Mouse (Mus musculus) frontal cortex, adult (tissue): ENCODE data around the gene Cox4i2.

Experiments
- ATAC-seq: cut with Nextera tagmentation; 2 replicates; pipeline ENCODE4 v1.9.2; 2017; ENCODE audit warnings: mild to moderate bottlenecking, moderate library complexity, mixed read lengths; ENCODE audit not compliant: low TSS enrichment

Cox4i2 gene

GRCm38 (mm10) chr2:152800762-152801113, 46.8 kb downstream of the Cox4i2 start:
- no peak for ATAC-seq

DNA sequence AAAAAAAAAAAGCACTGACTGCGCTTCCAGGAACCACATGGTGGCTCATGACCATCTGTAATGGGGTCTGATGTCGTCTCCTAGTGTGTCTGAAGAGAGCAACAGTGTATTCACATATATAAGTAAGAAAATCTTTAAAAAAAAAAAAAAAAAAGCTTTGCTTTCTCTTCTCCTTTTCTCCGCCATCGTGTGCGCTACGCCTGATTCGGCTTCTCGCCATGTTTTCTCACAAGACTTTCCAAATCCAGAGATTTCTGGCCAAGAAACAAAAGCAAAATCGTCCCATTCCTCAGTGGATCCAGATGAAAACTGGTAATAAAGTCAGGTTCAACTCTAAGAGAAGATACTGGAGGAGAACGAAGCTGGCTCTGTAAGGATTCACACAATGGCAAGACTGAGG, 48.3 kb downstream of the Cox4i2 start:
- ATAC-seq: no peak

DNA sequence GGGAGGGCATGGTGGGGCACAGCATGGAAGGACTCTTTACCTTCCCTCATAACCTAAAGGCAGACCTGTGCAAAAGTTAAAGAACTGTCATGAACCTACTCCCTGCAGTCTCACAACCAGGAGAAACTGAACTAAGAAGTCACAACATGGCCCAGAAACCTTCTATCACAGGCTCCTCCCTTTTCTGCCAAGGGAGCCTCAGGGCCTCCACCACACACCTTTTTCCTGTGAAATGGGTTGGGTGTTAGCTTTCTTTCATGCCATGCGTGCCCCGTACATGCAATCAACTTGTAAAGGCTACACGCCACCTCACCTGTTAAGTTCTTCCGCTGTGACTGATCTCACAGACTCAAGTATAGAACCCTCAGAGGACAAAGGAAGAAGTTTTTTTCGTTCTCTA, 49.1 kb downstream of the Cox4i2 start:
- ATAC-seq: no peak

GRCm38 (mm10) chr2:152804408-152805110, 50.6 kb downstream of the Cox4i2 start:
- peak; percentile 64; the same call in 1 of the 2 replicates for ATAC-seq

DNA sequence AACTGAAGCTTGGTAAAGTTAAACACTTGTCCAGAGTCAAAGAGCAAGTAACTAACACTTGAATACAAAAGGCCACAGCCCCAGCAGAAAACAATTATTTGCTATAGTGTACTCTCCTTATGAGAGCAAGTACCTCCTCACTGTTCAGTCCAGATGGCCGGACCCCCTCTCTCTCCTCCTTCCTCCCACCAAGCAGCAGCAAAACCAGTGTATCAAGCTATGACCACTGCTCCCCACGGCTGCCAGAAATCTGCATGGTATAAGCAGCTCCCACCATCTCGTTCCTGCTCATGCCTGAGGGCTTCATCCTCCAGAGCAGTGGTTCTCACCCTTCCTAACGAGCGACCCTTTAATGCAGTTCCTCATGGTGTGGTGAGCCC, 51.1 kb downstream of the Cox4i2 start:
- ATAC-seq: no peak

DNA sequence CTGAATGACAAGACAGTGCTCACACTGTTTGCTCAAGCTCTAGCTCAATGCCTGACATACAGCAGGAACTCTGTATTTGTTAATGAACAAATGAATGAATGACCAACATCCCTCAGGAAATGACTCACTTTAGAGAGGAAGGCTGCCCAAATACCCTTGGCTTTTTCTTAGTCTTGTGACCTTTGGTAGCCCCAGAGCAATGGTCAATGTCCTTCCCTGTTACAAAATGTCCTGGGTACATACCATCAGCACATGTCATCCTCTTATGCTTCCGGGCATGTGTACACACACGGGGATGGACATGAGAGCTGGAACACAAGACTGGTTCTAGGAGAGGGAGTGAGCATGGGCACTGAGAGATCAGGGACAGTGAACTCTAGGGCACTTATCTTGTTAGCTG, 52.1 kb downstream of the Cox4i2 start:
- ATAC-seq: no peak

DNA sequence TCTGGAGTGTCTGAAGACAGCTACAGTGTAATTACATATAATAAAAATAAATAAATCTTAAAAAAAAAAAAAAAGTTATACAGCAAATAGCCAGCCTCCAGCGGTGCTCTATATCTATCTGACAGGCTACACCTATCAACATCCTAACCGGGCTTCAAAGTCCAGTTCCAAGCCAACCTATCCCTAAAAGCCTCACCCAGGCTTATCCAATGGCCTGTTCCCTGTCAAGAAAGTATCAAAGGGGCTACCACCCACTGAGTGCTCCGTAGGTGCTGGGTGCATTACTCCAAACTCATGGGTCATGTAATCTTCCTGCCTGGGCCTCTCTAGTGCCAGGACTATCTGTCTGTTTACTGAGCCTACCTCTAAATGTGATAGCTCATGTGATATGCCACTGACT, 54.2 kb downstream of the Cox4i2 start:
- ATAC-seq: no peak

DNA sequence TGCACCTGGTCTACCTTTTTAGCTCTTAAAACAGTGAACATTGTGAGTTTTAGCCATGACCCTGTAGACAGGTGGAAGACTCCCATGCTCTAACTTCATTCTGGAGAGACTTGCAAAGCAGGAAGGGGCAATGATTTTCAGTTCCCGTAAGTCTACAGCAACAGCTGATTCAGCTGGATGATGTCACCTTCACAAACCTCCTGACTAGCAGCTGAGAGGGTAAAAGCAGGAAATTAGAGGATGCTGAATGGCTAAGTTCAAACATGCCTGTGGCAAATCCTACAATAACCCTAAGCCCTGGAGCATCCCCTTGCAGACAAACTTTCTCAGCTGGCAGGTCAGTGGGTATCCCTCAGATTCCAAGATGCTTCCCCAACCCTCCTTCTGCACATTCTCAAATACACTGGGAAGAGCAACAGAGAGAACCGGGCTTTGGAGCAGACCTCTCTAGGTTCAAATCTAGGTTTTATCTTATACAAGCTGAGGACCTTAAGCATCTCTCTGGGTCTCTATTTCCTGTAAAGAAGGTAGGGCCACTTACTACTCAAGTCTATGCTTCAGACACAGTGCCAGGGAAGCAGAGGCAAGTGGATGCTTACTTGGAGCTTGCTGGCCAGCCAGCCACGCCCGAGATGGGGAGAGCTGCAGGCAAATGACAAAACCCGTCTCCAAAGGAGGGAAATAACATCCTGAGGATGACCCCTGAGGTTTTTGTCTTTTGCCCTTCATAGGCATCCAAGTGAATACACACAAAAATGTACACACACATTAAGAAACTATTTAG, 56.4 kb downstream of the Cox4i2 start:
- no peak for ATAC-seq

GRCm38 (mm10) chr2:152811336-152812165, 57.6 kb downstream of the Cox4i2 start:
- ATAC-seq: no peak

DNA sequence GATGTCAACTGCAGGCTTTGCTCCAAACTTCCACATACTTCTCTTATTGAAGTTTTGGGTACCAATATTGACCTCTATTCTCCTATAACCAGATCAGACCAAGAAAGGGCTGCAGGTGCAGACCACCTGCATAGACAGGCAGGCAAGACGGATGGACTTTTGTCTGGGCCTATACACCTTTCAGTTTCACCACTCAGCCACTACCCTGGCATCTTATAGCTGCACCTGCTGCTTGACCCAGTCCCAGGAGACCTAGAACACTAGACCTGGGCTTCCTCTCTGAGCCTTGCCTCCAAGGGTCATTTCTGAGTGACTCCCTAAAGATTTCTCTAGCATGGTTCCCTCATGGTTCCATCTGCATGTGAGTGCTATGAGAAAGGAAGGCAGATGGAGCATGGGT, 59.3 kb downstream of the Cox4i2 start:
- ATAC-seq: no peak

DNA sequence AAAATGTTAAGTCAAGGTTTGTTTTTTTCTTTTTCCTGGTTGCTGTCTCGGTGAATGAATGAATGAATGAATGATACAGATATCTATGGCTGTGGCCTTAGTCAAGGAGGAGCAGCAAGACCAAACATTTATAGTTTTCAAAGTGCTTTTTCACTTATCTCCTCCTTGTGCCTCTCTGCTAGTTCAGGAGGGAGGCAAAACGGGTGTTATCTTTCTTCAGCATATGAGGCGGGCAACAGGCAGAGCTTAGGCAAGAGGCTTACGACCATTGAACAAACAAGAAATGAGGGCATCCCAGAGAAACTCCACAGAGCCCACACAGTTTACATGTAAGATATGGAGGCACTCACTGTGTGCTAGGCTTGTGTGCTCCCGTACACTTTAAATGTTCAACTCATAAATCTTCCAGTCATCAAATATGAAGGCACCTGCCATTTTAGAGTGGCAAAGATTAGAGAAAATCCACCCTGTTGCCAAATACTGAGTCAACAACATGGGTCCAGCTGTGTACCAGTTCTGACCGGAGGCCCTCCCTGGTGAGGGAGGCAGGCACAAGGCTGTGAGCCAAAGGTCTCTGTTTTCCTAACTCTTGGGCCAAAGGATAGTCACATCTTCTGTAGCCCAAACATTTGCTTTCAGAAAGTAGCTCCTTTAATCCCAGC, 60.4 kb downstream of the Cox4i2 start:
- no peak for ATAC-seq
